Mouse (Mus musculus): ENCODE measurements around the gene Camta1.
A peak's percentile ranks its signal among the peaks of the same experiment; 100 is the strongest.

Gene Camta1

DNA sequence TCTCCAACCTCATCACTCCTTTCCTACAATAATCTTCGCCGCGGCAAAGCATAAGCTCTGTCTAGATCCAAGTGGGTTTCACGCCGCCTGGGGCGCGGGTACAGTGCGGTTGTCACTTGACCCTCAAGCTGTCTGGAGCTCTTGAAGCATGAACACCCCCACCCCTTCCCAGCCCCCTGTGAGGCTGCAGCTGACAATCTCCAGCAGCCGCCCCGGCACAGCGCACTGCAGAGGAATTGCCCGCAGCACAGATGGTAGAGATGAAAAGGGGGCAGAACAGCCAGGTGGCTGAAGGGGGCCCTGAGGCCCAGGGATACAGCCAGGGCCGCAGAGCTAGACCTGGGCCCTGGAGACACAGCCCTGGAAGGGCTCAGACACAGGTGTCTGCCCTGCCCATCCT lies 189.2 kb downstream of the Camta1 start:
- peak; percentile 38 to 62 for DNase-seq

DNA sequence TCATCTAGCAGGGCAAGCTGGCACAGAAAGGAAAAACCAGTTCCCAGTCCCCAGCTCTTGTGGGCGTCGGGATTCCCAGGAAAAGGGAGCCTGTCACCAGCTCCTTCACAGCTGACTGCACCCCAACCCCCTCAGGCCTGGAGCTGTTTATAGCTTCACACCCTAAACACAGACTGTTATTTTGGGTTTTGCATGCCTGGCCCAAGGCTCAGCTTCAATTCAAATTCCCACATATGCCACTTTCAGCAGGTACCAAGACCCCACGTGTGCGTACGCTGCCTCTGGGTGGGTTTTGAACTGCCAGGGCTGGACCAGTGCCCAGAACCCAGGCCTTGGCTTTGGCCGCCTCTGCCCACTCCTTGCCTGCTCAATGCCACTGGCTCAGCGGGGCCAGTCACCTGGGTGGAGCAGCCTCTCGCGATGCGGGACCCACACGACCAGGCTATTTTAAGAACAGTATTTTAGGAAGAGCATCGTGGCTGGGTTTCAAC lies 195.2 kb downstream of the Camta1 start:
- peak; percentile 89 to 94 for DNase-seq

- no peak for DNase-seq
These were observed 200.2 kb downstream of the Camta1 start for GRCm38 (mm10) chr4:151661486-151661885.

GRCm38 (mm10) chr4:151656427-151656826 lies 205.2 kb downstream of the Camta1 start:
- DNase-seq: peak; percentile 59 to 64

DNA sequence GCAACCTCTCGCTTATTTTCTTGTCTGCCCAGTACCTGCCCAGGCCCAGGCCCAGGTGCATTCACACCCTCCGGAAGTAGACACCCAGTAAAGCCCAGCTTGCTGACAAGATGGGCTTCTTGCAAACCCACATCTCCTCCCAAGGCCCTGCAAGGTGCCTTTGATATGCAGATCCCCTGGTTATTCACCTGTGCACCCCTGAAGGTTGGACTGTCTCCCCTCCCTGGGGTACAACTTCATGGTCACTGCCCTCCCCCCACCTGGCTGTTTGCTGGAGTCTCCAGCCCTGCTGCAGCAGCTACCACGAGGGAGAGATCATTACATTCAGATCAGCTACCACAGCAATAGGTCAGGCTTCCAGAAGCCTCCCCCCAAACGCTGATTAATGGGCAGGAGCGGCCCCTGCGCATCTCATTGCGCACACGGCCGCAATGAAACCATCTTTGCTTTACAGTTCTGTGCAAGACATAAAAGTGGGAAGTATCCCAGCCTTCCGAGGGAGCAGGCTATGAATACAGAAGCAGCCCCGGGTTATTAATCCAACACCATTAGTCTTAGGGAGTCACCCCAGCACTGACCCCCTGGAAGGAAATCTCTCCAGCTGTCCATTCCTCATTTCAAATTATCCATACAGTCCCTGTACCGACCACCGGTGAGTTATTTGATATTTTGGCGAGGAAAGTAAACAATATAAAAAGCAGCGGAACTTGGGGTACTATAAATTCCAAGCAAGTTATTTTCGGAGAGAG lies 205.9 kb downstream of the Camta1 start:
- no peak for DNase-seq

GRCm38 (mm10) chr4:151655227-151655626 lies 206.4 kb downstream of the Camta1 start:
- no peak for DNase-seq

GRCm38 (mm10) chr4:151642418-151642817 lies 219.3 kb downstream of the Camta1 start:
- no peak for DNase-seq

DNA sequence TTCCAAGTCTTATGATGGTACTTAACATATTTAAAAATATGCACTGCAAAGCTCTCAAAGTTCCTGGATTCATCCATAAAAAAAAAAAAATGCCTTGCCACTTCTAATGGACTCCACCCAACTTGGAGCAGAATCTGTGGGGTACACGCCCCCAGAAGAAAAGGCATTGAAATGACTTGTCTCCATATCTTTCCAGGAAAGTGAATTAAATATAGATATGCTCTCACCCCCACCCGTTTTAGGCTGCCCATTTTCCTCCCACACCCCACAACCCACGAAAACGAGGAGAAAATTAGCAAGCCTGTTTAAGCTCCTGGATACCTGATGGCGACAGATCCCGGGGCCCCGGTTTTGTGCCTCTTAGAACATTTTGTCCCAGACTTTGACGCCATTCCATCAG lies 220.7 kb downstream of the Camta1 start:
- DNase-seq: no peak

GRCm38 (mm10) chr4:151638941-151639340 lies 222.7 kb downstream of the Camta1 start:
- DNase-seq: peak; percentile 79 to 81

DNA sequence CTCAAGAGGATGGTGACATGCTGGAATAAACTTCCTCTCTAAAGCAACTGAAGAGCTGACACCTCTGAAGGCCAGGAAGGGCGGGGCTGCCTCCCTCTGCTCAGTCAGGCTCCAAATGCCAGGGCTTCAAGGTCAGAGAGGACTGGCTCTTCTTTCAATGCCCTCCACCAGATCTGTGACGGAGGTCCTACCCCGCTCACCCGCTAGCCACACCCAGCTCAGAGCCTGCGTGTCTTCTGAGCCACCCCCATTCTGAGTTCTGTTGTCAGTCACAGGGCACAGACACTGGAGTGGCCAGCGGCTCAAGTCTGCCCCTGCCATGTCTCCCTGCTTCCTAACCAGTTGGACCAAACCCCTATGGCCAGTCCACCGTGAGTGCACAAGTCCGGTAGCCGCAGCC lies 224.3 kb downstream of the Camta1 start:
- DNase-seq: no peak

DNA sequence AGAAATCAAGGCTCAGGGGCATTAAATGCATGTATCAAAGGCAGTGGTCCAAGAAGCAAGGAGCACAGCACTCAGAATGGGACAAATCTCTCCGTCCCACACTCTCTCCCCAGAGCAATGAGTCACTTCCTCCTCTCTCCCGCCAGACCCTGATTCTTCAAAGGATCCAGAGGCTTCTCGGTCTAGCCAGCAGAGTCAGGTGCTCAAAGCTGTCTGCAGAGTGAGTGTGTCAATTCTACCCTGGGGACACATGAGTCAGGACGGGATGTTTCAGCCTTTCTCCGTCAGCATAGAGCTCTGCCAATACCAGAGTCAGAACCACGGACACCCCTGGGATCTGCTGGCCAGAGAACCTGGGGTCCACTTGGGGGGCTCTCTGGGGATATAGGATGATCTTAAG lies 226.9 kb downstream of the Camta1 start:
- DNase-seq: no peak

- no peak for DNase-seq
These were observed 227.9 kb downstream of the Camta1 start for GRCm38 (mm10) chr4:151633795-151634194.

DNA sequence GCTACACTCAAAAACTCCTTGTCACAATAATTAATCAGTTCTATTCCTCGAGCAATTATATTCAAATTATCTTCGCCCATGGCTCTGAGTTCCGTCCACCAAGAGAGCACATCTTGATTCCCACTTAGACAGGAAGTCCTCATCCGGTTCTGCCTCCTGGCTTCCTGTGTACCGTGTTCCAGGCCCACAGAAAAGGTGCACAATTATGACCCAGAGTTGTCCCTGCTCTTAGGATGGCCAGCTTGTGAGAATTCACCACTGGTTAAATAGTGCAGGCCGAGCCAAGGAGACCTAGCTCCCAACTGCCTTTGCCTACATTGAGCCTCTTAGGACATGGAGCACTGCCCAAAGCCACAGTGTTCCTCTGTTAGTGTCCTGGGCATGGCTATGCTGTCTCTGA lies 229.4 kb downstream of the Camta1 start:
- no peak for DNase-seq

DNA sequence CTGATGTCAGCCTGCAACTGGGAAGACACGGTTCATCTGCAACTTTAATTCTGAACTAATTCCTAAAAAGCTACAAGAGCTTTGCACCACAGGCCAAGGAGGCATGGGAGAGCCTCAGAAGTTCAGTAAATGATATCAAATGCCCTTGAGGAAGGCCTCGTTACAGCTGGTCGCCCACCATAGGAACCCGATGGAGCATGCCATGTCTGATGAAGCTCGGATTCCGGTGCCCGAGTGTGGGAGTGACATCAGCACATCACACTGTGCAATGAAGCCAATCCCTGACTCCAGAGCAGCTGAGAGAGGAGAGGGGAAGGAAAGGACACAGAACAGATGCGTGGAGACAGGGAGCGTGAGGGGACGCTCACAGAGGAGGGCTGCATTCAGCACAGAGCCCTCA lies 231.0 kb downstream of the Camta1 start:
- DNase-seq: no peak

DNA sequence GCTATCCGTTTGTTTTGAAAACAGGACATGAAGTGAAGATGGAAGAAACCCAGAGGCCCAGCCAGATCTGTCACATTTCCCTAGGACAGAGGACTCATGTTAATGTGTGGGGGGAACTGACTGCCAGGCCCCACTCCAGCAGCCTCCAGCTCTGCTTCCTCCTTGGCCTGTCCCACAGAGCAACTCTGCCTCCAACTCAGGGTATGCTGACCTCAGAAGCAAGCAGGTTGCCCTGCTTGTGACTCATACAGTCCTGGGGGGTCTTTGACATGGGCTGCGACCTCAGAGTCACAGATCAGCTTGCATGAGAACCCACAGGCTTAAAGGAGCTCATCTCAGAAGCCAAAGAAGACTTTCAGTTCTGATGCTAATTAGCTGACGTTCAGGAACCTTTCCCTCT lies 231.4 kb downstream of the Camta1 start:
- DNase-seq: no peak

GRCm38 (mm10) chr4:151619541-151620016 lies 242.1 kb downstream of the Camta1 start:
- peak; percentile 71 to 82 for DNase-seq

- peak in 1 of 2 experiments; percentile 42 for DNase-seq
These were observed 243.0 kb downstream of the Camta1 start for GRCm38 (mm10) chr4:151618420-151619310.

DNA sequence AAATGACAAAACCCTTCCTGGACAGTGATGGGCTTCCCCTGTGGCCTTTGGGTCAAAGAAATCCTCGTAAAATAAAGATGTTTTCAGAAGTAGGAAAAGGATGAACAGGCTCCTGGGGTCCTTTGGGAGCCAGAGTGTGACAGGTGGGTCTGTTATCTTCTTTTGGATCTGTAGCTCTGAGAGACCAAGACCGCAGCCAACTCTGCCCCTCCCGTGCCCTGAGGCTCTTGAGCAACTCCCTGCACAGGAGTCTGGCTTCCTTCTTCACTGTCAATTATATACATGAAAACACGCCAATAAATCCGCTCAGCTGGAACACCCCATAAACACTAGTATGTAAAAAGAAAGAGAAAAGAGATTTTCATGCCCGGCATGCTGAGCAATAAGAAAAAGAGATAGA lies 250.1 kb downstream of the Camta1 start:
- peak in 1 of 2 experiments; percentile 59 for DNase-seq

GRCm38 (mm10) chr4:151610266-151610665 lies 251.4 kb downstream of the Camta1 start:
- peak; percentile 89 to 91 for DNase-seq

DNA sequence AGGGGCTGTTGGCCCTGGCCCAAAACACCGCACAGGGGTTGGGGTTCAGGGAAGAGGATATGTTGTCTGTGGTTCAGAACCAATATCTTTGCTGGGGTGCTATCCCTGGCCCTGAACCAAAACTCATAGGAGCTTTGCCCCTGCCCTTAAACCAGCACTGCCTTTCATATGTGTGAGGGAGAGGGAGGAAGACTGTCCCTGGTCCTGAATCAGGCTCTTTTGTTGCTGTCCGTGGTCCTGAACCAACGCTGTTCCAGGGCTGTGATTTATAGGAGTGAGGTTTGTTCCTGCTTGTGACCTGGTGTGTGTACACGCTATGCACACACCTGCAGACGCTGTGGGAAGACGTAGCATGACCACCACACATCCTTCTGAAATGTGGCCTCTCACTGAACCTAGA lies 256.8 kb downstream of the Camta1 start:
- DNase-seq: peak in 1 of 2 experiments; percentile 28

DNA sequence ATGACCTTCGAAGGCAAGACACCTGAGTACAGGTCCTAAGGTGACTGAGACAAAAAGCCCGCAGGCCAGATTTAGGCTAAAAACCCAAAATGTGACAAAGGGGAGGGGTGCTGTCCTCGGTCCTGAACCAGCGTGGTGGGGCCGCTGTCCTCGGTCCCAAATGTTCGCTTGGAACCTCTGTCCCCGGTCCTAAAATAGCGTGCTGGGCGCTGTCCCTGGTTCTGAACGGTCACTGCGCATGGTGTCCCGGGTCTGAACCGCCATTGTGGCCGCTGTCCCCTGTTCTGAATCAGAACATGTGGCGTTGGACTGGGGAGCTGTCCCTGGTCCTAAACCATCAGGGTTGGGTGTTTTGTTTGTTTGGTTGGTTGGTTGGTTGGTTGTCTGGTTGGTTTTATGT lies 257.2 kb downstream of the Camta1 start:
- peak; percentile 44 to 59 for DNase-seq

GRCm38 (mm10) chr4:151603586-151603985 lies 258.1 kb downstream of the Camta1 start:
- no peak for DNase-seq

GRCm38 (mm10) chr4:151595116-151595515 lies 266.6 kb downstream of the Camta1 start:
- DNase-seq: peak; percentile 60 to 76

GRCm38 (mm10) chr4:151593042-151593441 lies 268.6 kb downstream of the Camta1 start:
- DNase-seq: no peak
